Mouse (Mus musculus) left cerebral cortex, postnatal 25 days (tissue): ENCODE data around the gene B4gat1. TPM values are rescaled to one million over a fixed set of nuclear protein-coding genes. Genes with fewer than 3 reads are reported as not detected.
A peak's percentile ranks its signal among the peaks of the same experiment; 100 is the strongest.
"Not testable (repeated sequence)": the region's sequence is repeated elsewhere in the genome, so short reads cannot be mapped to it uniquely, and the experiment has no call there.

Experiments
- DNase-seq, 2 experiments: peaks; one replicate each; pipeline ENCODE4 v3.0.0; 2022; ENCODE audit warnings: low spot score in 2 of 2, mixed read lengths in 1 of 2
- intact Hi-C: fragments of 180-260 bp; cut with DNase I; formaldehyde crosslinking; loops from one replicate; pipeline ENCODE4 v1.15.1; 2025
- total RNA-seq, 2 experiments: library from RNA; stranded (reverse); gene quantifications; 2 replicates each; pipeline ENCODE4 v1.2.3; 2021

Gene B4gat1
- total RNA-seq = 100 to 1,000 TPM; 126 to 132 TPM

- intact Hi-C loops = no loop called here
- DNase-seq = peak; percentile 94 to 95
These were observed at the start of gene B4gat1, which contains the start of gene AC124502.3 for GRCm38 (mm10) chr19:5038709-5039156. TSS of gene B4gat1 (plus strand) at chr19:5038826. TSS of gene AC124502.3 (plus strand) at chr19:5038891.

GRCm38 (mm10) chr19:4989013-4989412 is 49.6 kb upstream of the B4gat1 start:
- DNase-seq = peak in 1 of 2 experiments; percentile 69
- intact Hi-C loops = no loop called here

GRCm38 (mm10) chr19:4989434-4990255 is 49.0 kb upstream of the B4gat1 start:
- peak; percentile 81 to 91 for DNase-seq
- intact Hi-C loops = loop anchor here (1.0 to 5.0 kb wide), 2 partner anchors 12 to 592 kb away; partner anchors contain the start of gene Kdm2a

GRCm38 (mm10) chr19:4990256-4990625 is 48.4 kb upstream of the B4gat1 start, which contains the start of gene Npas4:
TSS of gene Npas4 (minus strand) at chr19:4990316.
- intact Hi-C loops = loop anchor here (1.0 to 5.0 kb wide), 2 partner anchors 11 to 593 kb away; partner anchors contain the start of gene Kdm2a
- no peak for DNase-seq

GRCm38 (mm10) chr19:4990716-4991115 is 47.9 kb upstream of the B4gat1 start:
- DNase-seq = peak in 1 of 2 experiments; percentile 77
- intact Hi-C loops = loop anchor here (1.0 to 5.0 kb wide), 2 partner anchors 11 to 593 kb away; partner anchors contain the start of gene Kdm2a

- no peak for DNase-seq
- intact Hi-C loops = loop anchor here (5.0 kb wide), 1 partner anchor 595 kb away; the partner anchor contains the start of gene Kdm2a
These were observed 46.3 kb upstream of the B4gat1 start for GRCm38 (mm10) chr19:4992371-4992770.

GRCm38 (mm10) chr19:4992904-4993303 is 45.7 kb upstream of the B4gat1 start:
- DNase-seq = peak; percentile 83 to 96
- intact Hi-C loops = loop anchor here (5.0 kb wide), 1 partner anchor 596 kb away; the partner anchor contains the start of gene Kdm2a

- intact Hi-C loops = loop anchor here (5.0 kb wide), 1 partner anchor 597 kb away; the partner anchor contains the start of gene Kdm2a
- DNase-seq = peak; percentile 83 to 98
These were observed 44.6 kb upstream of the B4gat1 start for GRCm38 (mm10) chr19:4994043-4994442.

GRCm38 (mm10) chr19:4999445-5000140 is 39.0 kb upstream of the B4gat1 start:
- intact Hi-C loops = loop anchor here (5.0 kb wide), 1 partner anchor 37 kb away; the partner anchor contains the start of gene Mrpl11
- peak; percentile 47 to 93 for DNase-seq

- peak; percentile 96 to 99 for DNase-seq
- intact Hi-C loops = loop anchor here (1.0 to 5.0 kb wide), 3 partner anchors 12 to 40 kb away; partner anchors contain the start of genes Mrpl11 and Npas4
These were observed 36.8 kb upstream of the B4gat1 start for GRCm38 (mm10) chr19:5001666-5002406.

- intact Hi-C loops = loop anchor here (5.0 kb wide), 1 partner anchor 41 kb away; the partner anchor contains the start of gene Mrpl11
These were observed 35.0 kb upstream of the B4gat1 start for GRCm38 (mm10) chr19:5003644-5004043.

GRCm38 (mm10) chr19:5004925-5005324 is 33.7 kb upstream of the B4gat1 start:
- DNase-seq = no peak
- intact Hi-C loops = loop anchor here (5.0 kb wide), 1 partner anchor 43 kb away; the partner anchor contains the start of gene Mrpl11

More at GRCm38 (mm10) chr19:5003644-5004043, 35.0 kb upstream of the B4gat1 start:
- DNase-seq = not testable (repeated sequence)

- DNase-seq = no peak
- intact Hi-C loops = no loop called here
These were observed 25.5 kb upstream of the B4gat1 start for GRCm38 (mm10) chr19:5013138-5013537.

- DNase-seq = no peak
- intact Hi-C loops = loop anchor here (5.0 kb wide), 2 partner anchors 33 to 57 kb away; no protein-coding TSS in a partner anchor
These were observed 23.6 kb upstream of the B4gat1 start for GRCm38 (mm10) chr19:5014961-5015398.

- intact Hi-C loops = loop anchor here (5.0 kb wide), 2 partner anchors 34 to 56 kb away; no protein-coding TSS in a partner anchor
- no peak for DNase-seq
These were observed 22.3 kb upstream of the B4gat1 start for GRCm38 (mm10) chr19:5016221-5016742.

- intact Hi-C loops = loop anchor here (5.0 kb wide), 2 partner anchors 34 to 56 kb away; no protein-coding TSS in a partner anchor
- DNase-seq = peak; percentile 44 to 58
These were observed 21.8 kb upstream of the B4gat1 start for GRCm38 (mm10) chr19:5016782-5017181.

- DNase-seq = no peak
- intact Hi-C loops = loop anchor here (5.0 kb wide), 2 partner anchors 35 to 55 kb away; no protein-coding TSS in a partner anchor
These were observed 21.0 kb upstream of the B4gat1 start for GRCm38 (mm10) chr19:5017611-5018010.

GRCm38 (mm10) chr19:5018191-5018590 is 20.4 kb upstream of the B4gat1 start:
- intact Hi-C loops = loop anchor here (5.0 kb wide), 2 partner anchors 36 to 54 kb away; no protein-coding TSS in a partner anchor
- no peak for DNase-seq
